In genomic region chrX:63991127-63991526, GRCm38 (mm10) we compare ENCODE assay signal across 9 mouse cellular contexts.
A peak's percentile ranks its signal among the peaks of the same experiment; 100 is the strongest.
DNase-seq lines count a peak whose midpoint lies in the region; ATAC-seq and TF ChIP-seq lines count a peak whose summit lies in the region.
"Had no signal": no experiment of that assay in that cellular context is flagged by ENCODE, and none has a peak within 500 bp of the region (broad histone marks: within the 10 kb centered on the region; RNA-seq: fewer than 3 reads in every experiment).

No protein-coding gene starts in this region.

- no peak overlapping the region for H3K4me3 ChIP-seq in kidney, embryonic 16.5 days (ENCODE audit: low read length)
- no peak overlapping the region for H3K4me3 ChIP-seq in cortical plate, adult 2 months (ENCODE audit: insufficient read depth, low read length)
- H3K4me3 ChIP-seq: hindbrain, embryonic 15.5 days had no signal

- no peak overlapping the region for H3K4me2 ChIP-seq in kidney, embryonic 16.5 days (replicated peaks; ENCODE audit: low read depth, low read length)
- H3K4me2 ChIP-seq: hindbrain, embryonic 15.5 days had no signal

- no peaks in the 10 kb centered on the region for H3K4me1 ChIP-seq in kidney, embryonic 16.5 days (ENCODE audit: insufficient read depth, low read length)
- no peaks in the 10 kb centered on the region for H3K4me1 ChIP-seq in cortical plate, adult 2 months (ENCODE audit: control insufficient read depth, insufficient read depth, low read length)
- H3K4me1 ChIP-seq: hindbrain, embryonic 15.5 days had no signal

- H3K9me3 ChIP-seq in kidney, embryonic 16.5 days (ENCODE audit: low read length) = no peaks in the 10 kb centered on the region
- H3K9me3 ChIP-seq: hindbrain, embryonic 15.5 days had no signal

- peak; percentile 14 for DNase-seq in kidney, adult 18-20 months
- DNase-seq in testis, postnatal 10 days (ENCODE audit: low spot score) = peak; percentile 35
- no peak for DNase-seq in testis, postnatal 14 days (ENCODE audit: low spot score)
- no peak for DNase-seq in natural killer cell, adult 2 months (ENCODE audit: low spot score in 2 of 2)
- DNase-seq in lung, postnatal 10 days = no peak
- DNase-seq: adrenal gland, adult 2 months had no signal

- H3K9ac ChIP-seq in kidney, embryonic 16.5 days (replicated peaks; ENCODE audit: low read length) = no peak overlapping the region
- H3K9ac ChIP-seq: hindbrain, embryonic 15.5 days had no signal

- peak; percentile 45 for TF ChIP-seq CTCF in cortical plate, adult 2 months (IDR thresholded peaks at IDR 0.05; ENCODE audit: extremely low read depth, insufficient read depth, low read length)

- no peaks in the 10 kb centered on the region for H3K36me3 ChIP-seq in kidney, embryonic 16.5 days (ENCODE audit: insufficient read depth, low read length)
- H3K36me3 ChIP-seq: hindbrain, embryonic 15.5 days had no signal

- WGBS in kidney, embryonic 16.5 days = 18% methylated on average over 1 of the region's 1 CpGs

- no peak for TF ChIP-seq POLR2A in cortical plate, adult 2 months (IDR thresholded peaks at IDR 0.05; ENCODE audit: extremely low read depth, insufficient read depth, low read length)

- no peak for ATAC-seq in kidney, embryonic 16.5 days (ENCODE audit: low FRiP score, low TSS enrichment)

- no peak overlapping the region for H3K27ac ChIP-seq in kidney, embryonic 16.5 days (ENCODE audit: low read length)
- H3K27ac ChIP-seq in cortical plate, adult 2 months (ENCODE audit: insufficient read depth, low read length) = no peak overlapping the region
- H3K27ac ChIP-seq: hindbrain, embryonic 15.5 days had no signal

- no peaks in the 10 kb centered on the region for H3K27me3 ChIP-seq in kidney, embryonic 16.5 days (ENCODE audit: insufficient read depth, low read length)
- H3K27me3 ChIP-seq: hindbrain, embryonic 15.5 days had no signal

Comparison
In these comparisons a context has a peak if more than half of its experiments do, and no peak if none do; other contexts are left out.
1. DNase-seq: peak in kidney, adult 18-20 months (single experiment) and testis, postnatal 10 days (single experiment); none in testis, postnatal 14 days (single experiment), natural killer cell, adult 2 months (0 of 2) and lung, postnatal 10 days (single experiment).